Mouse (Mus musculus): ENCODE measurements at regions not wholly inside any gene's neighbourhood (a gene's known extent, or its start where the extent isn't known, plus 50 kb on each side); places are given as distances from the start of the nearest gene placed in this dataset.

GRCm38 (mm10) chr19:15398624-15399023 is 548.5 kb downstream of the Psat1 start:
- DNase-seq = no peak
- Histone ChIP-seq H3K4me1 (ENCODE audit: control insufficient read depth, insufficient read depth, low read length) (no peaks in the 10 kb centered on the region), H3K79me2 (replicated peaks; ENCODE audit: control insufficient read depth, insufficient read depth, low read length) (no peaks in the 10 kb centered on the region), H3K27ac (no peak overlapping the region), H3K9ac (ENCODE audit: low read depth, low read length) (no peak overlapping the region), H3K4me3 (no peak overlapping the region), H3K27me3 (ENCODE audit: control insufficient read depth, insufficient read depth, low read length) (no peaks in the 10 kb centered on the region), H3K36me3 (ENCODE audit: control insufficient read depth, insufficient read depth, low read length) (no peaks in the 10 kb centered on the region)
- WGBS = 77% methylated on average over 3 of the region's 3 CpGs
- no peak for TF ChIP-seq EP300 (IDR thresholded peaks at IDR 0.05; ENCODE audit: insufficient read depth, low read depth, low read length)
- intact Hi-C loops (cut with DNase I) = no loop called here

DNA sequence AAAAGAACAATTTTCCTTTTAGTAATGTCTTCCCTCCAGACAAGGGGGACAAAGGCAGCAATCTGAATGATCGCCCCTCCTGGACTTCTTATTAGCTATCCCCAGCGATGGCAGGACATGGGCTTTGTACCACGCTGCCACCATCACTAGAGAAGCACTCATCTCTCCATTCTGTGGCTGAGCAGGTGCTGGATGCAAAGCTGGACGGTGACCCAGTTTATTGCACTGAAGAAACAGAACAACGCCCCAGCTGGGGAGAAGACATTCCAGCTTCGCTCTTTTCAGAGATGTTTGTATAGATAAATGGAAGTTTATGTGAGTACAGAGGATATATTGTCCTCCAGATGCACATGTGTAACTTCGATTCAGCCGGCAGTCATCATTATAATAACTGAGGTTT is 575.5 kb downstream of the Psat1 start:
- no peak for TF ChIP-seq EP300 (IDR thresholded peaks at IDR 0.05; ENCODE audit: insufficient read depth, low read depth, low read length)
- no peak for TF ChIP-seq POLR2A (IDR thresholded peaks at IDR 0.05; ENCODE audit: insufficient read depth, low read depth, low read length)
- TF ChIP-seq CTCF (IDR thresholded peaks at IDR 0.05) = no peak
- H3K9ac ChIP-seq (ENCODE audit: low read depth, low read length) = no peak overlapping the region
- no peaks in the 10 kb centered on the region for H3K4me1 ChIP-seq (ENCODE audit: control insufficient read depth, insufficient read depth, low read length)
- no peaks in the 10 kb centered on the region for H3K79me2 ChIP-seq (replicated peaks; ENCODE audit: control insufficient read depth, insufficient read depth, low read length)
- H3K36me3 ChIP-seq (ENCODE audit: control insufficient read depth, insufficient read depth, low read length) = no peaks in the 10 kb centered on the region
- intact Hi-C loops (cut with DNase I) = no loop called here
- H3K27ac ChIP-seq = no peak overlapping the region
- no peaks in the 10 kb centered on the region for H3K27me3 ChIP-seq (ENCODE audit: control insufficient read depth, insufficient read depth, low read length)
- WGBS = 78% methylated on average over 8 of the region's 8 CpGs
- DNase-seq = no peak
- H3K4me3 ChIP-seq = no peak overlapping the region

DNA sequence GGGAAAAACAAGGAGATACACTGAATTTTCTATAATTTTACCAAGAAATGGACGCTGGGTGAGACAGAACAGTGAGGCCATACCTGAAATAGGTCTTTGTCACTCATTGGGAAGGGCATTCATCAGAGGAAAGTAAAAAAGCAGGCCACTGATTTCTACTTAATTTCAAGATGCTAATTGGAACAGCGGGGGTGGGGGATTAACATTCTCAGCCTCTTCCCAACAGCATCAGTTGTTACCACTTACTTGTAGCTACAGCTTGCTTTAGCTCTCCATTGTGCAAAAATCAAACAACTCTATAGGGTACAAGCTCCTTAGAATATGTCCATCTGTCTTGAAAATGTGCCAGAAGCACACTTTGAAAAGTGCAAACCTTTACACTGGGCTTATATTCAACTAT is 580.2 kb downstream of the Psat1 start:
- intact Hi-C loops (cut with DNase I) = no loop called here
- no peak overlapping the region for H3K4me3 ChIP-seq
- no peaks in the 10 kb centered on the region for H3K4me1 ChIP-seq (ENCODE audit: control insufficient read depth, insufficient read depth, low read length)
- no peaks in the 10 kb centered on the region for H3K36me3 ChIP-seq (ENCODE audit: control insufficient read depth, insufficient read depth, low read length)
- no peaks in the 10 kb centered on the region for H3K79me2 ChIP-seq (replicated peaks; ENCODE audit: control insufficient read depth, insufficient read depth, low read length)
- 59% methylated on average over 2 of the region's 2 CpGs for WGBS
- H3K27ac ChIP-seq = no peak overlapping the region
- H3K27me3 ChIP-seq (ENCODE audit: control insufficient read depth, insufficient read depth, low read length) = no peaks in the 10 kb centered on the region
- H3K9ac ChIP-seq (ENCODE audit: low read depth, low read length) = no peak overlapping the region
- no peak for DNase-seq
- no peak for TF ChIP-seq CTCF (IDR thresholded peaks at IDR 0.05)
- no peak for TF ChIP-seq EP300 (IDR thresholded peaks at IDR 0.05; ENCODE audit: insufficient read depth, low read depth, low read length)
- no peak for TF ChIP-seq POLR2A (IDR thresholded peaks at IDR 0.05; ENCODE audit: insufficient read depth, low read depth, low read length)

DNA sequence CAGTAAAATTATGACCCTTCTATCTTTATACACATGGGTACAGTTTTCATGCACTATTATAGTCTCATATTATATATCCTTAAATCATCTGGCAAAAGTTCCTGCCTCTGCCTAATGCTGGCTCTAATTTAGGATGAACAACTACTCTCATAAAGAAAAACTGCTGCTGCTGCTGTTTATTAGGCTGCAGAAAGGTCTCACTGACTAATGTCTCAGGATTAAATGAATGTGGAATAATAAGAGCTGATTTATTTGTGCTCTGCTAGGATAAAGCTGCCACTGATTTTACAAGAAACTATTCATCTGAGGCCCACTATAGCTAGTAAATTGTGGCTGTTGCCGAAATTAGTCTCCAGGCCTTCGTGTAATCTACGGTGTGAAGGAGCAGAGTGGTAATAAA is 590.0 kb downstream of the Psat1 start:
- Histone ChIP-seq H3K36me3 (ENCODE audit: control insufficient read depth, insufficient read depth, low read length) (no peaks in the 10 kb centered on the region), H3K27ac (no peak overlapping the region), H3K27me3 (ENCODE audit: control insufficient read depth, insufficient read depth, low read length) (no peaks in the 10 kb centered on the region), H3K4me1 (ENCODE audit: control insufficient read depth, insufficient read depth, low read length) (no peaks in the 10 kb centered on the region), H3K79me2 (replicated peaks; ENCODE audit: control insufficient read depth, insufficient read depth, low read length) (no peaks in the 10 kb centered on the region), H3K9ac (ENCODE audit: low read depth, low read length) (no peak overlapping the region), H3K4me3 (no peak overlapping the region)
- 85% methylated on average over 3 of the region's 3 CpGs for WGBS
- intact Hi-C loops (cut with DNase I) = no loop called here
- no peak for TF ChIP-seq EP300 (IDR thresholded peaks at IDR 0.05; ENCODE audit: insufficient read depth, low read depth, low read length)
- no peak for TF ChIP-seq POLR2A (IDR thresholded peaks at IDR 0.05; ENCODE audit: insufficient read depth, low read depth, low read length)
- TF ChIP-seq CTCF (IDR thresholded peaks at IDR 0.05) = no peak
- DNase-seq = no peak

- H3K4me1 ChIP-seq (ENCODE audit: control insufficient read depth, insufficient read depth, low read length) = no peaks in the 10 kb centered on the region
- no peak for TF ChIP-seq EP300 (IDR thresholded peaks at IDR 0.05; ENCODE audit: insufficient read depth, low read depth, low read length)
- no peak for TF ChIP-seq CTCF (IDR thresholded peaks at IDR 0.05)
- TF ChIP-seq POLR2A (IDR thresholded peaks at IDR 0.05; ENCODE audit: insufficient read depth, low read depth, low read length) = no peak
- no peaks in the 10 kb centered on the region for H3K79me2 ChIP-seq (replicated peaks; ENCODE audit: control insufficient read depth, insufficient read depth, low read length)
- H3K36me3 ChIP-seq (ENCODE audit: control insufficient read depth, insufficient read depth, low read length) = no peaks in the 10 kb centered on the region
- H3K4me3 ChIP-seq = no peak overlapping the region
- WGBS = 72% methylated on average over 3 of the region's 3 CpGs
- H3K27ac ChIP-seq = no peak overlapping the region
- intact Hi-C loops (cut with DNase I) = no loop called here
- DNase-seq = no peak
- no peak overlapping the region for H3K9ac ChIP-seq (ENCODE audit: low read depth, low read length)
- no peaks in the 10 kb centered on the region for H3K27me3 ChIP-seq (ENCODE audit: control insufficient read depth, insufficient read depth, low read length)
Observed at GRCm38 (mm10) chr19:15348356-15348755, 598.8 kb downstream of the Psat1 start.

DNA sequence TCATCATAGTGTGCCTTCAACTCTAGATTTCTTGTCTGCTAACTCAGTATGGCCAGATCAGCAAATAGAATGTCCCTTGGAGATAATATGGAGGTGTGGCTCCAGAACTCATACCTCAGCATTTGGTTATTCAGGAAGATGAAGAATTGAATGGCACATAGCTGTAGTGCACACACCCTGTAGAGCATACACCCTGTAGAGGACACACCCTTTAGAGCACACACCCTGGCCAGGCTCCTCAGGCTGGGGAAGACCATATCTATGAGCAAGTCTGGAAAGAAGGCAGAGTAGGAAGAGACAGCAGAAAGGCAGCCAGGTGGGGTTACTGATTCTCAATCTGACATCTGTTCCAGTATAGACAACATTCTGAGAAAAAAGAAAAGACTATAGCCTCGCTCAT is 604.9 kb downstream of the Psat1 start:
- Histone ChIP-seq H3K27ac (no peak overlapping the region), H3K27me3 (ENCODE audit: control insufficient read depth, insufficient read depth, low read length) (no peaks in the 10 kb centered on the region), H3K36me3 (ENCODE audit: control insufficient read depth, insufficient read depth, low read length) (no peaks in the 10 kb centered on the region), H3K4me3 (no peak overlapping the region), H3K79me2 (replicated peaks; ENCODE audit: control insufficient read depth, insufficient read depth, low read length) (no peaks in the 10 kb centered on the region), H3K4me1 (ENCODE audit: control insufficient read depth, insufficient read depth, low read length) (no peaks in the 10 kb centered on the region), H3K9ac (ENCODE audit: low read depth, low read length) (no peak overlapping the region)
- WGBS = 77% methylated on average over 1 of the region's 1 CpGs
- intact Hi-C loops (cut with DNase I) = no loop called here
- no peak for DNase-seq
- TF ChIP-seq POLR2A (IDR thresholded peaks at IDR 0.05; ENCODE audit: insufficient read depth, low read depth, low read length) (no peak), CTCF (IDR thresholded peaks at IDR 0.05) (no peak), EP300 (IDR thresholded peaks at IDR 0.05; ENCODE audit: insufficient read depth, low read depth, low read length) (no peak)
